Mouse (Mus musculus) CH12F3 (cell line): ENCODE data around the gene Rbm4.
"Not testable (repeated sequence)": the region's sequence is repeated elsewhere in the genome, so short reads cannot be mapped to it uniquely, and the experiment has no call there.

Source experiments
- in situ Hi-C: fragments of 300-500 bp; cut with MboI; formaldehyde crosslinking; loops from 2 replicates; pipeline ENCODE4 v1.14.3; 2020; ENCODE audit warnings: low sequenced_read_pairs

Rbm4 gene

DNA sequence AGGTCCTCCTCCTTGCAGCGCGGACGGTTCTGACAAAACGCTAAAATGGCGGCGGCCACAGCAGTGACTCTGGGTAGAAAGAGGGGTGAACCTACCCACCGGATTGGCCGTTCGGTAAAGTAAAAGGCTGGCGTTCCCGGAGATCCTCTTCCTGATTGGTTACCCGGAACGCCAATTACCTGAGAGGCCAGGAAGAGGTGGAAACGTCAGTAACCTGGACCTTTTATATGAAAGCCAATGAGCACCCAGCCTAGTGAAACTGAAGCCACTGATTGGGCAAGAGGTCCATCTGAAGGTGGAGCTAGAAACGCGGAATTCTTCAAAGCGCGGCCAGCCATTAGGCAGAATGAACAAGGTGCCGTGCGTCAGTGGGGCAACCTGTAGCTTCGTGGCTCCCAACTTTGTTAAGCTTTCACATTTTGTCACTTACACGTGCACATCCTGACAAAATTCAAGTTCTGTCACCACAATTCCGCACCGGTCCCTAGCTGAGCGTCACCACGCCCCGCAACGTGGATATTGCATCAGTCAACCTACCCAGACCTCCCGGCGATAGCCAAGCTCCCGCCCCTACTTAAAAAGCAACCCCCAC lies at the start of gene Rbm4:
Rbm4 (minus strand) TSS at position 71 of the 592 bp plus-strand sequence.
- in situ Hi-C loops = no loop called here

DNA sequence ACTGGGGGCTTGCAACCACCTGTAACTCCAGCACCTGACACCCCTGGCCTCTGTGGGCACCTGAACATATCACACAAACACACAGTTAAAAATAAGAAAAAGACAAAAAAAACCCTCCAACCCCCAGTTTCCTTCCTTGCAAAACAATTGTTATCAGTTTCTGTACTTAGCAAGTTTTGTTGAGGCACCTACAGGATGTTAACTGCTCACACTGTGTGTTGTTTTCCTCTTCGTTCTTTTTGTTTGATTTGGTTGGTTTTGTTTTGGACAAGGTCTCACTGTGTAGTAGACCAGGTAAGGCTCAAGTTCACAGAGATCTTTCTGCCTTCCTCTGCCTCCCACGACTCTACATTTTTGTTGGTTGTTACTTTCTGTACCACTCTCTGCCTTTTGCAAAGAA lies 48.9 kb upstream of the Rbm4 start:
- in situ Hi-C loops = no loop called here

DNA sequence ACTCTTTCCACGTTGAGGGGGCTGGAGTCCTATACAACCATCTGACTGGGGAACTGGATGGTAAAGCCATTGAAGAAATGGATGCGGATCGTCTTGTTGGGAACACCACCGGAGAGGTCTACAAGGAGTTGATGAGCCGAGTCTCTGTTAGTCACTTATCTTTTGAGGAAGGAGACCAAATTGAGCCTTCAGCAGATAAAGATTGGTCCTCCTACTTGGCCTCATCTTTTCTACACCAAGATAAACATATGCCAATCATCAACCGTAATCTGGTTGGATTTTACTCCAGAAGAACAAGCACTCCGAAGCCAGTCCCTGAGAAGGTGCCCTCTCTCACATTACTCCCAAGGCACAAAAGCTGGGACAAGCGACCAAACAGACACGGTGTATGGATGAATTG lies 47.1 kb upstream of the Rbm4 start:
- in situ Hi-C loops = no loop called here

DNA sequence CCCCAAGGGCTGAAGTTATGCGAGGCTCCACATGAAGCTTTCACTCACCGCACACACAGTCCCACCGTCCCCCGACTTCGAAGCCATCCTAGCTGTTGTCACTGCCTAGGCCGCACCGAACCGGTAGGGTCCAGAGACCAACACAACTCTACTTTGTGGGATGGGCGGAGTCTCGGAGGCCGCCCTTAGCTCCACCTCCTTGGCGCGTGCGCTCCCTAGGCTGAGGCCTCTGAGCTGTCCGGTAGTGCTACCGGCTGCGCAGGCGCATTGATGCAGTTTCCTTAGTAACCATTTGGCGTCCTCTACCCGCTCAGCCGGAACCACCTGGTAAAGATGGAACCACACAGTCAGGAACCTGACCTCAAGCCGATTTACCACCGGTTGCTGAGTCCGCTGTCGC lies 45.4 kb upstream of the Rbm4 start, which contains the start of the genes Ccs and Ccdc87:
Ccs (minus strand) TSS at position 184 of the 400 bp plus-strand sequence.
Ccdc87 (plus strand) TSS at position 218 of the 400 bp plus-strand sequence.
- in situ Hi-C loops = no loop called here

DNA sequence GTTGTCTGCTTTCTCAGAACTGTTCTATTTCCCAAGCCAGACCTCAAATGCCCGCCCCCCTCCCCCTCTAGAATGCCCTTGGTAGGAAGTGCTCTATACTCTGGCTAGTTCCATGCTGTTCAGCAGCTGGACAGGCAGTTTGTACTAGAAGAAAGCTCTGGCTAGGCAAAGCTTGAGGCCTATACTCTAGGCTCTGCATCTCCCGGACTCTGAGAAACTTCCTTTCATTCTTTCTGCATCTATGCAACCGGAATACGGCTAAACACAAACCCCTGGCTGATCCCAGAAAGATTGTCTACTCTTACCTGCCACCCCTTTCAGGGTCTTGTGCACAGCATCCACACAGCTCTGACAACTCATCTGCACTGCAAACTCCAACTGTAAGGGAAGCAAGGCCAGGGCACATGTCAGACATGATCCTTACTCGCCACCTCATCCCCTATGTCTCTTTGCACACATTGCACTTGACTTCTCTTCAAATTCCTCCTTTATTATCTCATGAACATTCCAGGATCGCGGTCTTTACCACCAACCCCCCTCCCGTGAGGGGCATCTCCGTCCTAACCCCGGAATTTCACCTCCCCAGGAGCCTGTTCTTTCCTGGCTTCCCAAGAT lies 44.9 kb upstream of the Rbm4 start:
- in situ Hi-C loops = no loop called here

DNA sequence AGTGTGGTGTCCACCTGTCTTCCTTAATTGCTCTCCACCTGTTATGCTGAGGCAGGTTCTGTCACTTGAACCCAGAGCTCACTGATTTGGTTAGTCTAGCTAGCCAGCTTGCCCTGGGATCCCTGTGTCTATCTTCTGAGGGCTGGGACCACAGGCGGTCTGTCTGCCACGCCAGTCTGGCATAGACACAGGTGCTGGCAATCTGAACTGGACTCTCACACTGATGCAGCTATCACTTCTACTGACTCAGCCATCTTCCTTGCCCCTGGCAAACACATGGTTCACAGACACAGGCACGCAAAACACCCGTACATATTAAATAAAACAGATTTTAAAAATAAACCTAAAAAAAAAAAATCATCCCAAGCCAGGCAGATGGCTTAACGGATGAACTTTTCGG lies 43.3 kb upstream of the Rbm4 start:
- in situ Hi-C loops = no loop called here

DNA sequence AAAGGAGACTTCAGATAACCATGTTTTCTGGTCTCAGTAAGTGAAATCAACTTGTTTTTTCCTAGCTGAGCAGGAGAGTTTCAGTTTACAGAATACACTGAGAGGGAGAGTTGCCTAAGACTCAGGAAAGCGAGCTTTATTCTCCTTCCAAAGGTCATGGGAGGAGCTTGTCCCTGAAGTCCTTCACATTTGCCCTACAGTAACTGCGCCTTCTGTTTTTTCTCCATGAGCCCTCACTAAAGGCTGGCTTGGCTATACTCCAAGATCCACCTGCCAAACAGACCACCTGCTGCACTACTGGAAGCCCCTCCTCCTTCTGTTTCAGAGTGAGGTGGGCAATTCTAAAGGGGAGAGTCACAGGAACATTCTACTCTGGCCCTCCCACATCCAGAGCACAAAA lies 42.4 kb upstream of the Rbm4 start:
- in situ Hi-C loops = no loop called here

DNA sequence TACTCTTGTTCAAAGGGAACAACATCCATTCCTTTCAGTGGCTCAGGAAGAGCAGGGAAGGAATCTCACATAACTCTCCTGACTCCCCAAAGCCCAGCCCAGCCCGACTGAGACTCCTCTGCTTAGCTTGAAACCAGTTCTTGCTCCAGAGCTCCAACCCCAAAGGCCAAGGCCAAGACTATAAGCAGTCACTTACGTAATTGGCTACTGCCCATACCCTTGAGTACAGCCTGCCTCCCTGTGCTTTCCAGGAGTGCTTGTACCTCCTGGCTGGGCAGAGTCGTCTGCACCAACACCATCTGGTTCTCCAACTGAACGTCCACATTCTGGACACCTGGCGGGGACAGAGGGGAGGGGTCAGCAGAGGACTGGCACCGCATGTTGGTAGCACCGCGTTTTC lies 40.3 kb upstream of the Rbm4 start:
- in situ Hi-C loops = no loop called here

DNA sequence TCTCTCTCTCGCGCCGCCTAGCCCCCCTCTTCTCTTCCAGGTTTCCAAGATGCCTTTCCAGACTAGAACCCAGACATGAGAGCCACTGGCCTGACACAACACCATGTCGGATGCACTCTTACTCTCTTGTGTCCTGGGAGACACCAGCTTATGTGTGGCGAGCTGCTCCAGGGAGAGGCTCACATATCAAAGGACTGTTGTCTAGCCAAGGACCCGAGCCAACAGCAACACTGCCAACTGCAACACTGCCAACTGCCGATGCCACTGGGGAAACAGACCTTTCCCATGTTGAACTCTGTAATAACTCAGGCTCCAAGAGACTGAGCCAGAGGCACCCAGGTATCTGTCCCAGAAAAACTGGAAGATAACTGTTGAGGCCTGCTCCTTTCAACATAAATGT lies 35.5 kb upstream of the Rbm4 start:
- in situ Hi-C loops = no loop called here

DNA sequence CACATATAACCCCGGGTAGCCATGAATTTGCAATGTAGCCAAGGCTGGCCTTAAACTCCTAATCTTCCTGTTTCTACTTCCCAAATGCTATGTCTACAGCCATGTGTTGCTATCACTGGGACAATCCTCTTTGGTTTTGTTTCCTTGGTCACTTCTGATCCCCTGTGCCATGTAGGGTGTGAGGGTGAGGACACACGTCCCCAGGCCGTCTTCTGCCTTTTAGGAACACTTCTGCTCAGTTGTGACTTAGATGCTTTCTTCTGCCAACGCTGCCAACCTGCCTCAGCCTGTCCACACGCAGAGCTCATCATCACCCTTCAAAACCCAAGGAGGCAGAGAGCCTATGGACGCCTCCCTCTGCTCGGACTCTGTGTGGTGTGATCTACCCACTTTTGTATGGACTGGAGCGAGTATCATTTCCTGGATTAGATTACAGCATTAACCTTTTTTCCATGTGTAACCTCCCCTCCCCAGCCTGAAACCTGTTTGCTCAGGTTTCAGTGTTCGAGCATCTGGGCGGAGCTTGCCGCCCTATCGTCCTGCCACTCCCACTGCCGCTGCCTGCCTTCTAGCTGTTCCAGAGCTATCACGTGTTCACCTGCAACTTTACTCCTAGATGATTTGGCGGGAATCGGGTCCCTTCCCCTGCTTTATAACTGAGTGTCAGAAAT lies 34.9 kb upstream of the Rbm4 start:
- in situ Hi-C loops = no loop called here

DNA sequence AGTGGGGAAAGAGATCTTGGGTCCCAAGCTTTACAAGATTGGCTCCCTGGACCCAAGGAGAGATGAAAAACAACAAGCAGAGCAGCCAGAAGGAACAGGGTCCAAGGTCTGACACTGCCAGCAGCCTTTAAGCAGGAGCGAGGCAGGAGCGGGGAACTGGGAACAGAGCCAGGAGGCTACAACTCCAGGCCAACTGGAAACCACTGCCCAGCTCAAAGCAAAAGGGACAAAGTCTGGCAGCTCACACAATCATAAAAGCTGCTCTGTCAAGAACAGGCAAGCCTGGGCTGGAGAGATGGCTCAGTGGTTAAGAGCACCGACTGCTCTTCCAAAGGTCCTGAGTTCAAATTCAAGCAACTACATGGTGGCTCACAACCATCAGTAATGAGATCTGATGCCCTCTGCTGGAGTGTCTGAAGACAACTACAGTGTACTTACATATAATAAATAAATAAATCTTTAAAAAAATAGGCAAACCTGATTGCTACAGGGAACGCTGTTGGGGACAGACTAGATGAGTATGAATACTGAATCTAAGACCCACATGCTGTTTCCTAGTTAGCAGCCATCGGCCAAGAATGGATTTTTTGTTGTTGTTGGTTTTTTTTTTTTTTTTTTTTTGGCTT lies 27.1 kb upstream of the Rbm4 start:
- in situ Hi-C loops = no loop called here

DNA sequence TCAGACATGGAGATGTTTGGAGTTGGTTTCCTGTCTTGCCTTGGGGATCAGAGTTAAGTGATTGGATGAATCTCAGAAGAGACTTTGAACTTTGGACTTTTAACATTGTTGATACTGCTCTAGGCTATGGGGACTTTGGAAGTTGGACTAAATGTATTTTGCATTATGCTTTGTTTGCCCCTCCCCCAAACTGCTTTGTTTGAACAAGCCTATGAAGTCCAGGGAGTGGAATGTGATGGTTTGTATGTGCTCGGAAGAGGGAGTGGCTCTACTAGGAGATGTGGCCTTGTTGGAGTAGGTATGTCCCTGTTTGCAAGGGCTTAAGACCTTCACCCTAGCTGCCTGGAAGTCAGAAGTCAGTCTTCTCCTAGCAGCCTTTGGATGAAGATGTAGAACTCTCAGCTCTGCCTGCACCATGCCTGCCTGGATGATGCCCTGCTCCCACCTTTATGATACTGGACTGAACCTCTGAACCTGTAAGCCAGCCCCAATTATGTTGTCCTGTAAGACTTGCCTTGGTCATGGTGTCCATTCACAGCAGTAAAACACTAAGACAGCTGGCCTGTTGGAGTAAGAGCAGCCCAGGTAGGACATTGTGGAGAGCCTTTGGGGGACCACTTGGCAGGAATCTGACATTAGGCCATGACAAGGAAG lies 23.6 kb upstream of the Rbm4 start:
- in situ Hi-C loops = no loop called here

DNA sequence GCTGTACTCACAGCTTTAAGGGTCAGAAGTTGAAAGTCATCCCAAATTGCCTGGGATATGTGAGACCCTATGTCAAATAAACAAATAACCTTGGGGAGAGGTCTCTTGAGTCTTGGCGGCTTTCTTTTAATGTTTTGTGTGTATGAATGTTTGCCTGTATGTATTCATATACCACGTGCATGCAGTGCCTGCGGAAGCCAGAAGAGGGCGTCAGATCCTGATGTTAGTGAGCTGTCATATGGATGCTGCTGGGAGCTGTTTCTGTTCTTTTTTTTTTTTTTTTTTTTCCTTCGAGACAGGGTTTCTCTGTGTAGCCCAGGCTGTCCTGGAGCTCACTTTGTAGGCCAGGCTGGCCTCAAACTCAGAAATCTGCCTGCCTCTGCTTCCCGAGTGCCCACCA lies 19.3 kb upstream of the Rbm4 start:
- in situ Hi-C loops = no loop called here

DNA sequence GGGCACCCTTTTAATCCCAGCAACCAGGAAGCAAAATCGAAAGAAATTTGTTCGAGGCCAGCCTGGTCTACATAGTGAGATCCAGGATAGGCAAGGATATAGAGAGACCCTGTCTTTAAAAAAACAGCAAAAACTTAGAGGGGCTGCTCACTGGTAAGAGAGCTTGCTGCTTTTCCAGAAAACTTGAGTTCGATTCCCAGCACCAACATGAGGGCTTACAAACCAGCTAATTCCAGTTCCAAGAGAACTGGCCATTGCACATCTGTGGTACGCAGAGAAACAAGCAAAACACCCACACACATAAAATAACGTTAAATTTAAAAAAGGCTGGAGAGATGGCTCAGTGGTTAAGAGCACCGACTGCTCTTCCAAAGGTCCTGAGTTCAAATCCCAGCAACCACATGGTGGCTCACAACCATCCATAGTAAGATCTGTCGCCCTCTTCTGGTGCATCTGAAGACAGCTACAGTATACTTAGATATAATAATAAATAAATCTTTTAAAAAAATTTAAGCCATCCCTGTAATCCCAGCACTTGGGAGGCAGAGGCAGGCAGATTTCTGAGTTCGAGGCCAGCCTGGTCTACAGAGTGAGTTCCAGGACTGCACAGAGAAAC lies 18.7 kb upstream of the Rbm4 start:
- in situ Hi-C loops = not testable (repeated sequence)

DNA sequence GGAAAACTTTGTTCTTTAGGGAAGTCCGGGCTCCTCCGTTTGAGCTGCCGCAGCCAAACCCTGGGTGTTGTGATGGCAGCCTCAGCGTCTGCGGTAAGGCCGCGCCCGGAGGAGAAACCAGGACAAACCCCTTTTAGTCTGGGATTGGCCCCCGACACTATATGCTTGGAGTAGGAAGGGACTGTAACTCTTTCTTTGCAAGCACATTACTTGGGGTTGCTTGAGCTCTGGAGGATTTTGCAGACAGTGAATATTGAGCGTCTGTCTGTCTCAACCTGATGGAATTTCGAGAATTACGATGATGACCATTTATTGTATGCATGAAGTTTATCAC lies 18.2 kb upstream of the Rbm4 start:
- in situ Hi-C loops = no loop called here

DNA sequence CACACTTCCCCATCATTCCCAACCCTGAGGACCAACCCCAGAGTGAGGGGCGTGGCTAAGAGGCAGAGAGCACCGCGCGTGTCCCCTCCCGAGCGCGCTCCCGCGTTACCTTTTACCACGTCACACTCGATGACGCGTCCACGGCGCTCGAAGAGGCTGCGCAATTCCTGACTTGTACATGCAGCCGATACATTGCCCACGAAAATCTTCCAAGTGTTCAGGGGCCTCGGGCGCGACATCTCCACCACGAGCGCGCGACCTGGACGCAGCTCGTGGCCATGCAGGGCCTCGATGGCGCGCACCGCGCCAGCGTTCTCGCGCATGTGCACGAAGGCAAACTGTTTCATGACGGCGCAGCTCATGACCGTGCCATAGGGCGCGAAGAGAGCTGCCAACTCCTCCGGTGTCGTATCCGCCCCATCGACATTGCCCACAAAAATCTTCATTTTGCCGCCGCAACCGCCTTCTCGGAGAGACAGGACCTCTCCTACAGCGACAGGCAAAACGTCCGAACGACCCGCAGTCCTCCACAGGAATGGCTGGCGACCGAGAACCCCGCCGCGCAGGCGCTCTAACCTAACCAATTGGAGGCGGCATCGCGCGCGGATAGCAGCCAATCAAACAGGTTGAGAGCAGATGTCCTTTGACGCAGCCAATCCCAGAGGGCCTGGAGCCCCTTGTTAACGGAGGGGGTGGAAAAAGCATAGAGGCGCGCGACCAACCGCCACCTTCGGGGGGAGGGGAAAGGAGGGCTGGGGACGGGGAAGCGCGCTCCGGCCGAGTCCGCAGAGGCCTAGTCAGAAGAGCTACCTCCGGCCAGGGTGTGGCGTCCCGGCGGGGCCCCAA lies 17.6 kb upstream of the Rbm4 start, which contains the start of the genes Gm21992 and Rbm14:
Gm21992 (minus strand) TSS at position 550 of the 846 bp plus-strand sequence.
Rbm14 (minus strand) TSS at position 572 of the 846 bp plus-strand sequence.
- in situ Hi-C loops = no loop called here

DNA sequence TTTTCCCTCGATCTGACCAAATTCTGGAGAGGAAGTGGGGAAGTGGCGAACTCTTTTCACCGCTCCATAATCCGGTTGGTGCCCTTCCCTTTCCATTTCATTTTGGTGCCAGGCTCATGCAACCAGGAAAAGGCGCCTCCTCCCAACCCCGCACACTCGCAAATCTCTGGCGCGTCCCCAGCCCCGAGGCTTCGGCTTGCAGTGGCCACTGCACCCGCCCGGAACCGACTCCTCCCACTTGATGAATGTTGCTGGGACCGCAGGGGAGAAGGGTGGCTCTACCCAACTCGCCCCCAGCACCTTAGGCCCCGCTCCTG lies 17.0 kb upstream of the Rbm4 start:
- in situ Hi-C loops = no loop called here

DNA sequence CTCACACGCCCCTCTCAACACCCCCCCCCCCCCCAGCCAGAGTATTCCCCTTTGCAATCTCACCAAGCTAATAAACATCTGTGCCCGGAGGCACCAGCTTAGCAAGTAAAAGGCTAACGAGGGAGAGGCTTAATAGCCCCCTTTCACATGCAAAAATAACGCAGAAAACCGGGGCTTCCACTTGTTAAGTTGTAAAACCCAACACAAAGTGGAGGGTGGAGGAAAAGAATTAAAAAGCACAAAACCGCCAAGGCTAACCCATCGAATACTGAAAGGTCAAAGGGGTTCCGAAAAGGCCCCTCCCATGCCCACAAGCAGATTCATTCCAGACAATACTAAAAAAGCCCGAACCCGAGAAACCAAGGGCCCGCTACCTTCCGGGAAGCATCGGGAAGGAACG lies 16.6 kb upstream of the Rbm4 start:
- in situ Hi-C loops = no loop called here

DNA sequence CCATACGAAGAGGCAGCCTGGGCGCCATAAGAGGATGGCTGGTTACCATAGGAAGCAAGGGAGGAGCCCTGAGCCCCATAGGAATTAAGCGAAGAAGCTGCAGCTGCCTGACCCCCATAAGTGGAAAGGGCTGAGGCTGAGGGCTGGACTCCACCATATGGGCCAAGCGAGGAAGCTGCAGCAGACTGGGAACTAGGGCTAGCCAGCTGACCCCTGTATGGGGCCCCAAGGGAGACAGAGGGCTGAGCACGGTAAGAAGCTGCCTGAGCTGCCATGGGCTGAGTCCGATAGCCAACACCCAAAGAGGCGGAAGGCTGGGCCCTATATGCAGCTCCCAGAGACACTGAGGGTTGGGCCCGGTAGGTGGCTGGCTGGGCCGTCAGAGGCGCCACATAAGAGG lies 9.6 kb upstream of the Rbm4 start:
- in situ Hi-C loops = no loop called here

DNA sequence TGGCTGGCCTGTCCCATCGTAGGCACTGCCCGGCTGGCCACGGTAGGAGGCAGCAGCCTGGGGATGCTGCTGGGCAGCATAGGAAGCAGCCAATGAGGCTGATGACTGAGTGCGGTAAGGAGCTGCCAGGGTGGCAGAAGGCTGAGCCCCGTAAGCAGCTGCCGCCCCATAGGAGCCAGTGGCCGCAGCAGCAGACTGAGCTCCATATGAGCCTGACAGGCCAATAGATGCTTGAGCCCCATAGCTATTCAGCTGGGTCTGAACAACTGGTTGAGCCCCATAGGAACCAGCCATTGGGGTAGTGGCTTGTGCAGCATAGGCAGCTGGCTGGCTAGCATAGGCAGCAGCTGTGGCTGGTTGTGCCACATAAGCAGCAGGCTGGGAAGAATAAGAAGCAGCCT lies 9.0 kb upstream of the Rbm4 start:
- in situ Hi-C loops = no loop called here
